Mouse (Mus musculus): ENCODE measurements around the gene Drd2.

Gene Drd2

GRCm38 (mm10) chr9:49452396-49452795, 112.0 kb downstream of the Drd2 start:
- no peak for DNase-seq (ENCODE audit: low read depth)

- no peak for DNase-seq (ENCODE audit: low read depth)
Measured at GRCm38 (mm10) chr9:49456136-49456535, 115.7 kb downstream of the Drd2 start.

Measured in NIH3T3 (cell line).